Mouse (Mus musculus): ENCODE data around the gene Pla2g10. TPM values are rescaled to one million over a fixed set of nuclear protein-coding genes. Genes with fewer than 3 reads are reported as not detected.

Pla2g10 gene
- total RNA-seq, 1 experiment: 38.9 TPM

DNA sequence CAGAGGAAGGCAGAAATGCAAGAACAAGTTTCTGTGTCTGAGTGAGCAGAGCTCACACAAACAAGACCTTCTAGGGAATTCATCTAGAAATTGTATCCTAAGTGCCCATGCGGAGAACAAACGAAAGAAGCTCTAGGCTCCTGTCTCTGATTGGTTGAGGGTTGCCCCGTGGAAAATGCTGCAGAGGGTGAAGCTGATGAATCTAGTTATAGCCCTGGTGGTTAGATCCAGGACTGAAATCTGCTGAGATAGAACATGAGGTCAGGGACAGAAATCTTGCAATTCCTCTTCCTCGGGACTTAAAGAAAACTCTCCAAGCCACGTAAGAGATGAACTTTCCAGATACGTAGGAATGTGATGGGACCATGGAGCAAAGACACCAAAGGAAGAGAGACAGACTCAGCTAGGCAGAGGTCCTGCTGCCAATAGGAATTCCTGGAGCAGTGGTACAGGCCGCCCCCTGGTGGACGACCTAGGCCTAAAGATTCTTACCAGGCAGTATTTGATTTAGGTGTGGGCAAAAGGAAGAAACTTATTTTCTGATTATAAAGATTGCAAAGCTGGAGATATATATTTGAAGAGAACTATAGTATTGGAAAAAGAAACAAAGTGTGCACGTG lies 2.8 kb upstream of the Pla2g10 start:
- TF ChIP-seq MAFK (IDR thresholded peaks at IDR 0.05; ENCODE audit: insufficient read depth, low read depth, low read length): no peak
- TF ChIP-seq ZC3H11A (IDR thresholded peaks at IDR 0.05; ENCODE audit: borderline replicate concordance, low read depth, low read length): peak; percentile 62; the same call in 1 of the 2 replicates
- no peak for TF ChIP-seq CHD2 (IDR thresholded peaks at IDR 0.05; ENCODE audit: low read depth, low read length)
- TF ChIP-seq ZNF384 (IDR thresholded peaks at IDR 0.05; ENCODE audit: low read depth, low read length): no peak
- H3K4me3 ChIP-seq (ENCODE audit: insufficient read depth in 1 of 2, low read depth in 1 of 2, low read length in 2 of 2, poor library complexity in 1 of 2, severe bottlenecking in 1 of 2): no peak overlapping the region
- H3K9ac ChIP-seq (ENCODE audit: insufficient read depth, low read depth, low read length, poor library complexity, severe bottlenecking): no peak overlapping the region
- DNase-seq (ENCODE audit: low read depth, low spot score): no peak
- H3K4me1 ChIP-seq (ENCODE audit: control insufficient read depth in 2 of 2, insufficient read depth in 2 of 2, low read length in 2 of 2, poor library complexity in 1 of 2): peaks cover 18 to 26% of the 10 kb centered on the region in 2 experiments
- no peak overlapping the region; the same call in 1 of the 2 replicates for H3K27ac ChIP-seq (ENCODE audit: insufficient read depth, low read depth, low read length, poor library complexity, severe bottlenecking)
- H3K36me3 ChIP-seq (ENCODE audit: control insufficient read depth, insufficient read depth, low read length, poor library complexity, severe bottlenecking): no peaks in the 10 kb centered on the region
- in situ Hi-C loops (cut with MboI; ENCODE audit: low sequenced_read_pairs in 2 of 2, unreplicated experiment in 2 of 2): no loop called here
- no peaks in the 10 kb centered on the region for H3K9me3 ChIP-seq (ENCODE audit: control insufficient read depth, insufficient read depth, low read depth, low read length)

DNA sequence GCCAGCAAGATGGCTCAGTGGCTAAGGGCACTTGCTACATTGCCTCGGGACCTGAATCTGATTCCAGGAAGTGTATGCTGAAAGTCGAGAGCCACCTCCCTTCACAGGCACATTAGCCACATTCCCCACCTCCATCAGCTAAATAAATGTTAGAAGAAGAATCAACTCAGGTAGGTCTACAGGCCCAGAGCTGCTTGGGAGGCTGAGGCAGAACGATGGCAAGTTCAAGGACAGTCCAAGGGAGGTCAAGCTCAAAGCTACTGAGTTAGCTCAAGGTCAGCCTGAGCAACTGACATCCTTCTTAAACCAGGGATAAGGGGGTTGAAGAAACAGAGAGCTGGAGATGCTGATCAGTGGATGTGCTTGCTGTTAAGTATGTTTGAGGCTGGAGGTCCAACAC lies 2.0 kb upstream of the Pla2g10 start:
- Histone ChIP-seq H3K4me1 (ENCODE audit: control insufficient read depth in 2 of 2, insufficient read depth in 2 of 2, low read length in 2 of 2, poor library complexity in 1 of 2) (peaks cover 18 to 31% of the 10 kb centered on the region in 2 experiments), H3K9ac (ENCODE audit: insufficient read depth, low read depth, low read length, poor library complexity, severe bottlenecking) (no peak overlapping the region), H3K27ac (ENCODE audit: insufficient read depth, low read depth, low read length, poor library complexity, severe bottlenecking) (no peak overlapping the region), H3K4me3 (ENCODE audit: insufficient read depth in 1 of 2, low read depth in 1 of 2, low read length in 2 of 2, poor library complexity in 1 of 2, severe bottlenecking in 1 of 2) (no peak overlapping the region), H3K36me3 (ENCODE audit: control insufficient read depth, insufficient read depth, low read length, poor library complexity, severe bottlenecking) (peaks cover 2% of the 10 kb centered on the region; the same call in 1 of the 2 replicates), H3K9me3 (ENCODE audit: control insufficient read depth, insufficient read depth, low read depth, low read length) (no peaks in the 10 kb centered on the region)
- TF ChIP-seq MAFK (IDR thresholded peaks at IDR 0.05; ENCODE audit: insufficient read depth, low read depth, low read length) (no peak), ZNF384 (IDR thresholded peaks at IDR 0.05; ENCODE audit: low read depth, low read length) (no peak), HCFC1 (IDR thresholded peaks at IDR 0.05; ENCODE audit: borderline replicate concordance, insufficient read depth, low read length) (no peak), ZC3H11A (IDR thresholded peaks at IDR 0.05; ENCODE audit: borderline replicate concordance, low read depth, low read length) (no peak), CHD2 (IDR thresholded peaks at IDR 0.05; ENCODE audit: low read depth, low read length) (no peak)
- no peak for DNase-seq (ENCODE audit: low read depth, low spot score)
- in situ Hi-C loops (cut with MboI; ENCODE audit: low sequenced_read_pairs in 2 of 2, unreplicated experiment in 2 of 2): no loop called here

DNA sequence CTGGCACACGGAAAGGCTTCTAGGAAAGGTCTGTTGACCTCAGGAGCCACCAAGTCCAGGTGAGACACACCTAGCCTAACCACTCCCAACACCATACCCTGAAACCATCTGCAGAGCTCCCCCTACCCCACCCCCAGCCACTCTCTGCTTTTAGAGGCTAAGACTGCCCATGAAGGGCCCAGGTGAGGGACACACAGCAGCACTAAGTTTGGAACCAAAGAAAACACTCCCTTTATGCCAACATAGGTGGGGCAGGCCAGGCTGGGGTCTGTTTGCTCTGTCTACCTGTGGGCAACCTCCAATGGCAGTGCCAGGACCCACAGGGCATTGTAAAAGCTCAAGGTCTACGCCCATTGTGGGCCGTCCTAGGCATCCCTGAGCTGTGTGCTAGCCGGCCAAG lies 1.4 kb downstream of the Pla2g10 start:
- H3K4me1 ChIP-seq (ENCODE audit: control insufficient read depth in 2 of 2, insufficient read depth in 2 of 2, low read length in 2 of 2, poor library complexity in 1 of 2): peaks cover 20 to 32% of the 10 kb centered on the region in 2 experiments
- DNase-seq (ENCODE audit: low read depth, low spot score): no peak
- no peaks in the 10 kb centered on the region for H3K9me3 ChIP-seq (ENCODE audit: control insufficient read depth, insufficient read depth, low read depth, low read length)
- TF ChIP-seq ZC3H11A (IDR thresholded peaks at IDR 0.05; ENCODE audit: borderline replicate concordance, low read depth, low read length): no peak
- TF ChIP-seq MAFK (IDR thresholded peaks at IDR 0.05; ENCODE audit: insufficient read depth, low read depth, low read length): no peak
- no peak for TF ChIP-seq ZNF384 (IDR thresholded peaks at IDR 0.05; ENCODE audit: low read depth, low read length)
- TF ChIP-seq HCFC1 (IDR thresholded peaks at IDR 0.05; ENCODE audit: borderline replicate concordance, insufficient read depth, low read length): no peak
- H3K27ac ChIP-seq (ENCODE audit: insufficient read depth, low read depth, low read length, poor library complexity, severe bottlenecking): no peak overlapping the region
- 0 out of 2 replicates have a peak overlapping the region, but pooled peaks have one; percentile 14 for H3K9ac ChIP-seq (ENCODE audit: insufficient read depth, low read depth, low read length, poor library complexity, severe bottlenecking)
- in situ Hi-C loops (cut with MboI; ENCODE audit: low sequenced_read_pairs in 2 of 2, unreplicated experiment in 2 of 2): no loop called here
- peaks cover 8% of the 10 kb centered on the region; the same call in 1 of the 2 replicates for H3K36me3 ChIP-seq (ENCODE audit: control insufficient read depth, insufficient read depth, low read length, poor library complexity, severe bottlenecking)
- H3K4me3 ChIP-seq (ENCODE audit: insufficient read depth in 1 of 2, low read depth in 1 of 2, low read length in 2 of 2, poor library complexity in 1 of 2, severe bottlenecking in 1 of 2): peak overlapping the region; percentile 39 to 56; a peak in 3 of 4 replicates

DNA sequence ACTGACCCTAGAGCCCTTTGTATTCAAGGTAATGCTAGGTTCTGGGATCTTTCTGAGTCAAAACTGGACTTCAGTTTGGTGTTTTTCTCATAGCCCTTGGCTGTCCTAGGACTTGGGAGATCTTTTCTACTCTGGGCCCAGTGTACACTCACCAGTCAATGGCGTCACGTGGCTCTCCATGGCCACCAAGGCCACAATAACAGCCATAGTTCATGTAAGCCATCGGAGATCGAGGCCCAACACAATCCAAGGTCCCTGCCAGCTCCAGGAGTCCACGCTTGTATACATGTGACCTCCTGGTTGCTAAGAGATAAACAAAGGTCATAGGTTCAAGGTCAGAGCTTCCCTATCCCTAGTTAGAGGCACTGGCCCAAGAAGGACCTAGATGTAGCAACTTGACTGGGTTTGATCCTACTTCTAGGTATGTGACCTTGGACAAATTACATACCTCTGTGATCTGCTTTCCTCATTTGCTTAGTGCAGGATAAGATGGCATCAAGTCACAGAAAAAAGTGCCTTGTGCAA lies 2.9 kb downstream of the Pla2g10 start:
- H3K9me3 ChIP-seq (ENCODE audit: control insufficient read depth, insufficient read depth, low read depth, low read length): no peaks in the 10 kb centered on the region
- in situ Hi-C loops (cut with MboI; ENCODE audit: low sequenced_read_pairs in 2 of 2, unreplicated experiment in 2 of 2): no loop called here
- TF ChIP-seq HCFC1 (IDR thresholded peaks at IDR 0.05; ENCODE audit: borderline replicate concordance, insufficient read depth, low read length) (no peak), MAFK (IDR thresholded peaks at IDR 0.05; ENCODE audit: insufficient read depth, low read depth, low read length) (no peak), CHD2 (IDR thresholded peaks at IDR 0.05; ENCODE audit: low read depth, low read length) (no peak), ZNF384 (IDR thresholded peaks at IDR 0.05; ENCODE audit: low read depth, low read length) (no peak), ZC3H11A (IDR thresholded peaks at IDR 0.05; ENCODE audit: borderline replicate concordance, low read depth, low read length) (no peak)
- H3K36me3 ChIP-seq (ENCODE audit: control insufficient read depth, insufficient read depth, low read length, poor library complexity, severe bottlenecking): peaks cover 12% of the 10 kb centered on the region; the same call in 1 of the 2 replicates
- DNase-seq (ENCODE audit: low read depth, low spot score): no peak
- H3K27ac ChIP-seq (ENCODE audit: insufficient read depth, low read depth, low read length, poor library complexity, severe bottlenecking): peak overlapping the region; percentile 42; the same call in 1 of the 2 replicates
- H3K4me1 ChIP-seq (ENCODE audit: control insufficient read depth in 2 of 2, insufficient read depth in 2 of 2, low read length in 2 of 2, poor library complexity in 1 of 2): peaks cover 12 to 34% of the 10 kb centered on the region in 2 experiments
- no peak overlapping the region for H3K9ac ChIP-seq (ENCODE audit: insufficient read depth, low read depth, low read length, poor library complexity, severe bottlenecking)
- no peak overlapping the region for H3K4me3 ChIP-seq (ENCODE audit: insufficient read depth in 1 of 2, low read depth in 1 of 2, low read length in 2 of 2, poor library complexity in 1 of 2, severe bottlenecking in 1 of 2)

All from ES-E14 (cell line).